Mouse (Mus musculus) E14TG2a.4 (cell line): ENCODE results near the gene Nol4l.

Experiments used
- CTCF ChIP-seq: conservative IDR thresholded peaks from 2 replicates; pipeline ENCODE4 v1.5.1; 2014; ENCODE audit warnings: low read length
- POU5F1 ChIP-seq: IDR thresholded peaks from 2 replicates; pipeline ENCODE4 v1.6.1; 2014; ENCODE audit warnings: low read length, borderline replicate concordance

DNA sequence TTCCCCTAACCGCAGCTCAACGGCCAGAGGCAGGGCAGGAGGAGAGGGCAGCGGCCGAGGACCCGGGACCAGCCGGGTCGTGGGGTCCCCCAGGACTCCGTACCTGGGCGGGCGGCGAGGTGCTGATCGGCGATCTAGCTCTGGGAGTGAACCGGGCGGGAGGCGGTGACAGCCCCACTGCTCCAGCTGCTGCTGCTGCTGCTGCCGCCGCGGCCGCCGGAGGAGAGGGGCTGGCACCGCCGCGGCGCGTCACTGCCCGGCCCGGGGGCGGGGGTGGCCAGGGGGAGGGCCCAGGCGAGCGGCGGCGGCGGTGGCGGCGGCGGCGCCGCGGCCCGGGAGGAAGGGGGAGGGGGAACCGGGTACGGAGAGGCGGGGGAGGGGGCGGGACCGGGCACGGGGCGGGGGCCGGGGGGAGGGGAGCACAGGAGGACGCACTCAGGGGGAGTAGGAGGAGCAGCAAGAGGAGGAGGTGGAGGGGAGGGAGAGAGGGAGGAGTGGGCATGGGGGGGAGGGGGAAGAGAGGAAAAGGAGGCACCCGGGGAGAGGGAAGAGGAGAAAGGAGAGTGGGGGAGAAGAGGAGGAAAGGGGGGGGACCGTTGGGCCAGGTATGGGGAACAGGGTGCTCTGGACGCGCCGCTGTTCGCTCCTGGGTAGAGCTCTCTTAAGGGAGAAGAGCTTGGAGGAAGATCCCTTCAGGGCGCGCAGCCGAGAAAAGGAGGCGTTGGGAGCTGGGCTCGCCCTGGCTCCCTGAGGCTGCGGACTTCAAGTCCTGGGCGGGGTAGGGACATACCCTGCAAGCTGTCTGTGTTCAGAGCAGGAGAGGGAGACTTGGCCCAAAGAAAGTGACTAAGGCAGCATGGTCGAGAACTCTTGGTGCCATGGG lies 85.3 kb downstream of the Nol4l start:
- TF ChIP-seq CTCF: no peak
- TF ChIP-seq POU5F1: no peak
